Mouse (Mus musculus) left cerebral cortex, adult 9 months (tissue): ENCODE results near the gene Larp6.
A peak's percentile ranks its signal among the peaks of the same experiment; 100 is the strongest.

Experiments
- DNase-seq, 2 experiments: peaks; one replicate each; pipeline ENCODE4 v3.0.0; 2022; ENCODE audit warnings: low spot score in 2 of 2

Larp6 gene

GRCm38 (mm10) chr9:60712771-60713541 lies at the start of gene Larp6:
Gene Larp6, plus strand, starts transcription at chr9:60712989.
- DNase-seq = peak in 1 of 2 experiments; percentile 67

GRCm38 (mm10) chr9:60664385-60664784 lies 48.4 kb upstream of the Larp6 start:
- DNase-seq = no peak

GRCm38 (mm10) chr9:60664866-60665265 lies 47.9 kb upstream of the Larp6 start:
- DNase-seq = no peak

GRCm38 (mm10) chr9:60665535-60665934 lies 47.3 kb upstream of the Larp6 start:
- DNase-seq = no peak

- no peak for DNase-seq
Measured at GRCm38 (mm10) chr9:60668886-60669285, 43.9 kb upstream of the Larp6 start.

GRCm38 (mm10) chr9:60672568-60672967 lies 40.2 kb upstream of the Larp6 start:
- DNase-seq = no peak

GRCm38 (mm10) chr9:60674780-60675179 lies 38.0 kb upstream of the Larp6 start:
- DNase-seq = no peak

- DNase-seq = no peak
Measured at GRCm38 (mm10) chr9:60676429-60676828, 36.4 kb upstream of the Larp6 start.

- DNase-seq = no peak
Measured at GRCm38 (mm10) chr9:60678913-60679312, 33.9 kb upstream of the Larp6 start.

- no peak for DNase-seq
Measured at GRCm38 (mm10) chr9:60681005-60681404, 31.8 kb upstream of the Larp6 start.

- DNase-seq = no peak
Measured at GRCm38 (mm10) chr9:60682753-60683152, 30.0 kb upstream of the Larp6 start.

- DNase-seq = peak in 1 of 2 experiments; percentile 69
Measured at GRCm38 (mm10) chr9:60687415-60687814, 25.4 kb upstream of the Larp6 start.

- peak; percentile 83 to 91 for DNase-seq
Measured at GRCm38 (mm10) chr9:60687891-60688324, 24.9 kb upstream of the Larp6 start, which contains the start of gene Lrrc49. Gene Lrrc49, minus strand, starts transcription at chr9:60688158.

GRCm38 (mm10) chr9:60692624-60693023 lies 20.2 kb upstream of the Larp6 start:
- DNase-seq = no peak

- no peak for DNase-seq
Measured at GRCm38 (mm10) chr9:60693986-60694385, 18.8 kb upstream of the Larp6 start.

- no peak for DNase-seq
Measured at GRCm38 (mm10) chr9:60696271-60696985, 16.4 kb upstream of the Larp6 start.

- no peak for DNase-seq
Measured at GRCm38 (mm10) chr9:60699581-60700231, 13.1 kb upstream of the Larp6 start.

GRCm38 (mm10) chr9:60707594-60707993 lies 5.2 kb upstream of the Larp6 start:
- no peak for DNase-seq

- DNase-seq = no peak
Measured at GRCm38 (mm10) chr9:60708606-60709005, 4.2 kb upstream of the Larp6 start.

GRCm38 (mm10) chr9:60709721-60710120 lies 3.1 kb upstream of the Larp6 start:
- DNase-seq = no peak

- no peak for DNase-seq
Measured at GRCm38 (mm10) chr9:60712011-60712410, 778 bp upstream of the Larp6 start.

GRCm38 (mm10) chr9:60713616-60714015 lies 827 bp downstream of the Larp6 start:
- no peak for DNase-seq
